Mouse (Mus musculus): ENCODE results near the gene Omp. TPM values are rescaled to one million over a fixed set of nuclear protein-coding genes. Genes with fewer than 3 reads are reported as not detected.
"Not testable (repeated sequence)": the region's sequence is repeated elsewhere in the genome, so short reads cannot be mapped to it uniquely, and the experiment has no call there.

Gene Omp
- polyA plus RNA-seq (2016; fragmentation: Nextera tagmentation; extraction: Ambion mirVana): 0.45 and 0.68 TPM in 2 replicates

GRCm38 (mm10) chr7:98145402-98145801, at the start of gene Omp:
Gene Omp, minus strand, starts transcription at chr7:98145502.
- no peak within 1 kb of the TSS for H3K27ac ChIP-seq
- H3K9ac ChIP-seq: 0 out of 2 replicates have a peak within 1 kb of the TSS, but pooled peaks have one; percentile 1
- 94% methylated on average over 5 of the region's 5 CpGs for WGBS
- ATAC-seq (ENCODE audit: low FRiP score, low read depth): no peak
- no peaks in the 10 kb centered on the region for H3K36me3 ChIP-seq
- H3K4me2 ChIP-seq (replicated peaks): no peak within 1 kb of the TSS
- H3K27me3 ChIP-seq (replicated peaks): no peaks in the 10 kb centered on the region
- H3K9me3 ChIP-seq: no peaks in the 10 kb centered on the region
- H3K4me3 ChIP-seq: no peak within 1 kb of the TSS
- H3K4me1 ChIP-seq: peaks cover 23% of the 10 kb centered on the region

- 2% methylated on average over 61 of the region's 61 CpGs for WGBS
Measured at GRCm38 (mm10) chr7:98194026-98194792, 48.9 kb upstream of the Omp start.

GRCm38 (mm10) chr7:98193515-98194025, 48.3 kb upstream of the Omp start:
- Histone ChIP-seq H3K27me3 (replicated peaks) (peaks cover 59% of the 10 kb centered on the region), H3K9me3 (no peaks in the 10 kb centered on the region), H3K9ac (peak overlapping the region; percentile 30; the same call in 1 of the 2 replicates), H3K27ac (no peak overlapping the region), H3K4me2 (replicated peaks) (peak overlapping the region; percentile 91), H3K4me3 (peak overlapping the region; percentile 41), H3K36me3 (no peaks in the 10 kb centered on the region), H3K4me1 (peaks cover 20% of the 10 kb centered on the region)
- peak; percentile 75 for ATAC-seq (ENCODE audit: low FRiP score, low read depth)
- 4% methylated on average over 36 of the region's 36 CpGs for WGBS

More at GRCm38 (mm10) chr7:98194026-98194792, 48.9 kb upstream of the Omp start:
- Histone ChIP-seq H3K27me3 (replicated peaks) (peaks cover 59% of the 10 kb centered on the region), H3K4me2 (replicated peaks) (peak overlapping the region; percentile 91), H3K27ac (no peak overlapping the region), H3K9ac (peak overlapping the region; percentile 52), H3K4me3 (peak overlapping the region; percentile 41), H3K9me3 (no peaks in the 10 kb centered on the region), H3K4me1 (peaks cover 20% of the 10 kb centered on the region), H3K36me3 (no peaks in the 10 kb centered on the region)
- ATAC-seq (ENCODE audit: low FRiP score, low read depth): peak; percentile 53

DNA sequence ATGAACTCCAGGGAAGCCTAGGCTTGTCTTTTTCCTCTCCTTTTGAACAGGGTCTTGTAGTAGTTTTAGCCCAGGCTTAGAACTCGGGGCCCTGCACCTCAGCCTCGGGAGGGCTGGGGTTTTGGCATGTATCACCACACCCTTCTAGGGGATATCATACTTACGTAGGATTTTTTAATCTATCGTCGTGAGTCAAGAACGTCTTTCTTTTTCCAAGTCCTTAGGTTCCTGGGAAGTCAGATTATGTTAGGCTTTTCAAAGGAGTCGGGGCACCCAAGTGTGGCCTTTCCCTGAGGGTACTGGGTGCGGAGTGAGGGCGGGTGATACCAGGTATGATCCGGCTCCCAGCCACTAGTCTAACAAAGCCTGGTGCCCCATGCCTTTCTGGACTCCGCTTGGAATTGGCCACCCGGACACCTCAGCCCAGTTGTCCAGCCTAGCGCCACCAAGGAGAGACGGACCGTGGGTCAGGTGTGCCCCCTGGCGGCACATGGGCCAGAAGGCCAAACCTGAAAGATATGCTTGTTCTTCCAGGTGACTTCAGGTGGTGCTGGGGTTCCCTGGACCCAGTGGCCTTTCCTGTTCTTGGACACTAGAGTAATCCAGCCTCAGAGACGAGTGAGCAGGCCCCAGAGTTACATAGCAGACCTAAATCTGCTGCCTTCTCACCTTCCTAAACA, 46.4 kb upstream of the Omp start:
- Histone ChIP-seq H3K4me1 (peaks cover 27% of the 10 kb centered on the region), H3K9me3 (no peaks in the 10 kb centered on the region), H3K9ac (no peak overlapping the region), H3K27me3 (replicated peaks) (peaks cover 51% of the 10 kb centered on the region), H3K4me2 (replicated peaks) (no peak overlapping the region), H3K4me3 (no peak overlapping the region), H3K27ac (no peak overlapping the region), H3K36me3 (no peaks in the 10 kb centered on the region)
- ATAC-seq (ENCODE audit: low FRiP score, low read depth): no peak
- 68% methylated on average over 17 of the region's 17 CpGs for WGBS

DNA sequence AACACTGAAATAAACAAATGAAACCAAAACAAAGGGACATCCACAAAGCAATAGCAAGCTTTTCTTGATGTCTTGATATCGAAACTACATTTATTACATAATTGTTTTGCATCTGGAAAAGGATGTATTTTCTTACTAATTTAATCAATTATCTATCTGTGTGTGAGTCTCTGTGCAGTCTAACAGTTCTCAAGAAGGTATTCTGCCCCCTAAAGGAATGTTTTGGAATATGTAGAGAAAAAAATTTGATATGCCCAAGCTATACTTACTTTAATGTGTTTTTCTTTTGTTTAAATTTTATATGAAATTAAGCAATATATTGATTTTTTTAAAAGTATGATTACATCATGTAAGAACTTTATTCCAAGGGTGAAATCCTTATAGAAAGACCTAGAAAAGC, 45.3 kb upstream of the Omp start:
- ATAC-seq (ENCODE audit: low FRiP score, low read depth): no peak

GRCm38 (mm10) chr7:98189745-98190144, 44.4 kb upstream of the Omp start:
- no peak overlapping the region for H3K4me3 ChIP-seq
- ATAC-seq (ENCODE audit: low FRiP score, low read depth): no peak
- no peak overlapping the region for H3K9ac ChIP-seq
- no peaks in the 10 kb centered on the region for H3K9me3 ChIP-seq
- 49% methylated on average over 3 of the region's 3 CpGs for WGBS
- H3K36me3 ChIP-seq: no peaks in the 10 kb centered on the region
- peaks cover 31% of the 10 kb centered on the region for H3K27me3 ChIP-seq (replicated peaks)
- peaks cover 46% of the 10 kb centered on the region for H3K4me1 ChIP-seq
- H3K27ac ChIP-seq: no peak overlapping the region
- no peak overlapping the region for H3K4me2 ChIP-seq (replicated peaks)

More for the DNA sequence above, 45.3 kb upstream of the Omp start:
- H3K27me3 ChIP-seq (replicated peaks): peaks cover 39% of the 10 kb centered on the region
- no peaks in the 10 kb centered on the region for H3K36me3 ChIP-seq
- 90% methylated on average over 1 of the region's 1 CpGs for WGBS
- H3K4me2 ChIP-seq (replicated peaks): no peak overlapping the region
- no peak overlapping the region for H3K9ac ChIP-seq
- H3K4me3 ChIP-seq: no peak overlapping the region
- H3K27ac ChIP-seq: no peak overlapping the region
- peaks cover 38% of the 10 kb centered on the region for H3K4me1 ChIP-seq
- H3K9me3 ChIP-seq: no peaks in the 10 kb centered on the region

- Histone ChIP-seq H3K4me1 (peaks cover 37% of the 10 kb centered on the region), H3K27me3 (replicated peaks) (peaks cover 20% of the 10 kb centered on the region), H3K4me2 (replicated peaks) (no peak overlapping the region), H3K9ac (no peak overlapping the region), H3K9me3 (no peaks in the 10 kb centered on the region), H3K27ac (no peak overlapping the region), H3K36me3 (no peaks in the 10 kb centered on the region), H3K4me3 (no peak overlapping the region)
- ATAC-seq (ENCODE audit: low FRiP score, low read depth): no peak
- WGBS: 89% methylated on average over 2 of the region's 2 CpGs
Measured at GRCm38 (mm10) chr7:98188680-98189079, 43.4 kb upstream of the Omp start.

GRCm38 (mm10) chr7:98188238-98188637, 42.9 kb upstream of the Omp start:
- no peak for ATAC-seq (ENCODE audit: low FRiP score, low read depth)
- no peaks in the 10 kb centered on the region for H3K36me3 ChIP-seq
- H3K9ac ChIP-seq: no peak overlapping the region
- H3K4me1 ChIP-seq: peaks cover 32% of the 10 kb centered on the region
- H3K27me3 ChIP-seq (replicated peaks): peaks cover 16% of the 10 kb centered on the region
- no peaks in the 10 kb centered on the region for H3K9me3 ChIP-seq
- WGBS: 99% methylated on average over 2 of the region's 2 CpGs
- no peak overlapping the region for H3K4me3 ChIP-seq
- H3K27ac ChIP-seq: no peak overlapping the region
- H3K4me2 ChIP-seq (replicated peaks): no peak overlapping the region

GRCm38 (mm10) chr7:98187332-98187731, 42.0 kb upstream of the Omp start:
- Histone ChIP-seq H3K4me1 (peaks cover 31% of the 10 kb centered on the region), H3K27ac (0 out of 2 replicates have a peak overlapping the region, but pooled peaks have one; percentile 29)
- H3K9me3 ChIP-seq; H3K9ac ChIP-seq; ATAC-seq (ENCODE audit: low FRiP score, low read depth); H3K27me3 ChIP-seq (replicated peaks); H3K4me2 ChIP-seq (replicated peaks); H3K36me3 ChIP-seq; H3K4me3 ChIP-seq: not testable (repeated sequence)
- 71% methylated on average over 3 of the region's 3 CpGs for WGBS

GRCm38 (mm10) chr7:98186637-98187036, 41.3 kb upstream of the Omp start:
- Histone ChIP-seq H3K4me3 (no peak overlapping the region), H3K4me1 (peaks cover 31% of the 10 kb centered on the region), H3K27ac (0 out of 2 replicates have a peak overlapping the region, but pooled peaks have one; percentile 8), H3K9ac (no peak overlapping the region), H3K9me3 (no peaks in the 10 kb centered on the region), H3K4me2 (replicated peaks) (no peak overlapping the region), H3K27me3 (replicated peaks) (0 out of 2 replicates have a peak, but pooled peaks cover under 1% of the 10 kb centered on the region), H3K36me3 (no peaks in the 10 kb centered on the region)
- 28% methylated on average over 8 of the region's 8 CpGs for WGBS
- ATAC-seq (ENCODE audit: low FRiP score, low read depth): peak; percentile 76

DNA sequence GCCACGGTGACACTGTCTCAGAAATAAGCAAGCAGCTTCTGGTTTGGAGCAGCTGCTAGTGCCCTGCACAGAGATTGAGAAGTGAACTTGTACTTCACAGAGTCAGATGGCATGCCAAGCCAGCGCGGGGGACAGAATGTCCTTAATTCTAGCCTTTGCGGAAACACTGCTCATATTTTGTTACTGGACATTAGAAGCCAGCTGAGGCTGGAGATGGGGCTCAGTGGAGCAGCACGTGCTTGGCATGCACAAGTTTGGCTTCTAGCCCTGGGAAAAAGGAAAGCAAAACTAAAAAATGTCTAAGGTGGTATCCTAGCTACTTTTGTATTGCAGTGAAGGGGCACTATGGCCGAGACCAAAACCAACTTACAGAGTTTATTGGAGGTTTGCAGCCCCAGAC, 40.0 kb upstream of the Omp start:
- Histone ChIP-seq H3K9me3 (no peaks in the 10 kb centered on the region), H3K4me3 (no peak overlapping the region), H3K27ac (peak overlapping the region; percentile 23; the same call in 1 of the 2 replicates), H3K4me2 (replicated peaks) (no peak overlapping the region), H3K27me3 (replicated peaks) (no peaks in the 10 kb centered on the region), H3K4me1 (peaks cover 31% of the 10 kb centered on the region), H3K9ac (no peak overlapping the region), H3K36me3 (no peaks in the 10 kb centered on the region)
- peak; percentile 48 for ATAC-seq (ENCODE audit: low FRiP score, low read depth)
- WGBS: 67% methylated on average over 6 of the region's 6 CpGs

DNA sequence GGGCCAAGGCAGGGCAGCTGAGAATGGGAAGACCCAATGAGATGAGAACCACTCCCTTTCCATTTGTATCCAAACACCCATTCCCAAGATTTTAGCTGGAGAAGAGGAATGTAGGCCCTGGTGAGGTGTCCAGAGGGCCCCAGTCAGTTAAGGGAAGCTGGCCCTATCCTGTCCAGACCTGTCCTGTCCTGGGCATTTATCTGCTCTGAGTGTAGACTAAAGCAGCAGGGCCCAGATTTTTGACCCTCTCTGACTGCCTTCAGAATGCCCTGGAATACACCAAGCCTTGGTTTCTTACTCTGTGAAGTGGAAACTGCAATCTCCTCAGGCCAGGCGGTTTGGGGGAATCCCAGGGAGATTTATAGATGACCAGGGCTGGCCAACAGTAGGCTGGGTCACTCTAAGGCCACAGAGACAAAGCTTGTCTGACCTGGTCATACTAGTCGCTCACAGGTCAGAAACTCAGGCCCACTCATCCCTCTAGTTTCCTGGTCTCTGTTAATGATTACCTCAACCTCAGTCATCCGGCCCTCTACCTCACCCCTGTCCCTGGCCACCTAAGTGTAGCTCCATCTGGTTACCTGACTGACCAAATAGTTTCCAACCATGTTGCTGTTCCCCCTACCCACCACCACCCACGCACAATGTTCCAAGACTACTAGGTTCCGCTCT, 33.4 kb upstream of the Omp start:
- H3K27ac ChIP-seq: no peak overlapping the region
- no peaks in the 10 kb centered on the region for H3K27me3 ChIP-seq (replicated peaks)

More for the DNA sequence above, 33.4 kb upstream of the Omp start:
- H3K9me3 ChIP-seq: no peaks in the 10 kb centered on the region
- peaks cover 24% of the 10 kb centered on the region for H3K4me1 ChIP-seq
- H3K36me3 ChIP-seq: no peaks in the 10 kb centered on the region
- peak overlapping the region; percentile 63 for H3K4me3 ChIP-seq
- ATAC-seq (ENCODE audit: low FRiP score, low read depth): peak; percentile 34
- peak overlapping the region; percentile 76 for H3K4me2 ChIP-seq (replicated peaks)
- 66% methylated on average over 5 of the region's 5 CpGs for WGBS
- peak overlapping the region; percentile 57 for H3K9ac ChIP-seq
